17 mouse cellular contexts compared by ENCODE assay signal in the genomic region with DNA sequence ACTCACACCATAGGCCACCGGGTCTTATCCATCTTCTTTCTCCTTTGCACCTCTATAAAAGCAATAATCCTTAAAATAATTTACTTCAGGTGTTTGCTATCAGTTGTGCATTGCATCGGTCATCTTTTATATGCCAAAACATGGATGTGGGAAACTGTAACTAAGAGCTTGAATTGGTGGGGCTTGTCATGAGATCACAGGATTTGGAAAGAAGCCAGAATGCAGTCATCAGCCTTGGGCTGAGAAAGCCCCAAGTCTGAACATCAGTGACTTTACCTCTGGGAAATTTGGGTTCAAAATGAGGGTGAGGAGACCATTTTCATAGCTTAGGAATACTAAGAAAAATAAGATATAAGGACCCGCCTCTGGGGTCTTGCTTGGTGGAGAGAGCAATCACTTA.
"Had no signal": no experiment of that assay in that cellular context is flagged by ENCODE, and none has a peak within 500 bp of the region (broad histone marks: within the 10 kb centered on the region; RNA-seq: fewer than 3 reads in every experiment).

No protein-coding gene starts in this region.

- H3K27me3 ChIP-seq: liver, embryonic 15.5 days; stomach, embryonic 15.5 days had no signal

- H3K4me2 ChIP-seq: limb, embryonic 13.5 days; liver, embryonic 11.5 days; liver, embryonic 15.5 days; midbrain, embryonic 11.5 days; neural tube, embryonic 15.5 days; stomach, embryonic 15.5 days had no signal

- H3K4me3 ChIP-seq: limb, embryonic 13.5 days; liver, embryonic 15.5 days; megakaryocyte, embryonic 14.5 days; neural tube, embryonic 15.5 days; stomach, embryonic 15.5 days had no signal

- H3K36me3 ChIP-seq: limb, embryonic 13.5 days; liver, embryonic 15.5 days; neural tube, embryonic 15.5 days; stomach, embryonic 15.5 days had no signal

- H3K9ac ChIP-seq: limb, embryonic 13.5 days; liver, embryonic 15.5 days; neural tube, embryonic 15.5 days; stomach, embryonic 15.5 days had no signal

- H3K27ac ChIP-seq: kidney, postnatal 0 days; limb, embryonic 13.5 days; liver, embryonic 15.5 days; macrophage; neural tube, embryonic 15.5 days; stomach, embryonic 15.5 days had no signal

- DNase-seq: kidney, adult 9 months; kidney, postnatal 36 days; layer of hippocampus, adult 9-11 months; layer of hippocampus, postnatal 36 days; lung, adult 2 months; lung, postnatal 14 days; thymus, adult 2 months; thymus, postnatal 25 days had no signal

- H3K9me3 ChIP-seq: limb, embryonic 13.5 days; liver, embryonic 15.5 days; neural tube, embryonic 15.5 days; stomach, embryonic 15.5 days had no signal
